Mouse (Mus musculus) G1E-ER4 (cell line): ENCODE measurements around the gene Fbxl12. TPM values are rescaled to one million over a fixed set of nuclear protein-coding genes. Genes with fewer than 3 reads are reported as not detected.

Experiments
- GATA1 ChIP-seq: IDR thresholded peaks from one replicate; pipeline ENCODE4 v1.8.0; 2012; ENCODE audit warnings: low read length, inconsistent platforms
- polyA plus RNA-seq: library from polyadenylated mRNA; stranded (reverse); fragments of >175 nt; gene quantifications from 2 replicates; pipeline ENCODE4 v1.2.3, GENCODE M21; 2012

Fbxl12 gene
- polyA plus RNA-seq, 1 experiment, result 9.1 TPM

- TF ChIP-seq GATA1, result no peak
Observed at GRCm38 (mm10) chr9:20663956-20664355, 19.4 kb upstream of the Fbxl12 start.

DNA sequence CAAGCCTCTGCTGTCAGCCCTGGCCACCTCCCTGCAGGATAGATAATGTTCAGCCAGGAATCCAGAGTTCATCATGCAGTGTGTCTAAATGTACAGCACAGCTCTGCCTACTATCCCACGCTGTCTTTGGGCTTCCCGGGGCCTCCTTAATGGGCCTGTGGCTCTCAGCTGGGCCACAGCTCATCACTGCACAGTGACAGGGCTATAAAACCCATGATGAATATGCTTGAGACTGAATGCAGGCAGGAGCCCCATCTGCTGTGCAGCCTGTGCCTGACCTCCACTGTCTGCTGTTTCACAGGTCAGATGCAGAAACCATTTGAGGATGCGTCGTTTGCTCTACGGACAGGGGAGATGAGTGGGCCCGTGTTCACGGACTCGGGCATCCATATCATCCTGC is 18.3 kb upstream of the Fbxl12 start:
- TF ChIP-seq GATA1, result no peak

GRCm38 (mm10) chr9:20662325-20662724 is 17.8 kb upstream of the Fbxl12 start:
- no peak for TF ChIP-seq GATA1

DNA sequence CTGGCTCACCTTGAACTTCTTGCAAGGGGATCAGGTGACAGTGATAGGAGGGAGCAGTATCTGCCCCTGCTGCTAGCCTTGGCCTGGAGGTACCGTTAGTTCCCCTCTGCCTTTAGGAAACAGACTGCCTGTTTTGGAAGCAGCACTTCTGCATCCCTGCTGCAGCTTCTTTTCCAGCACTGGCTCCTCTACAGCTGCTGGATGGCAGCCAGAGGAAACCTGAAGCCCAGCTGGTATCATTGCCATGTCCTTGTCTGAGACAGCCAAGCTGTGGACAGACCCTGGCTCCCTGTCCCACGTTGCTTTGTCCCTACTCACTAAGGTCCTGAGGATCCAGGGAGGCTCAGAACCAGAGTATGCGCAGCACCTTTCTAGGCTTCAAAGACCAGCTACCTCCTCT is 13.0 kb upstream of the Fbxl12 start:
- no peak for TF ChIP-seq GATA1

GRCm38 (mm10) chr9:20653859-20654258 is 9.3 kb upstream of the Fbxl12 start:
- TF ChIP-seq GATA1, result no peak

DNA sequence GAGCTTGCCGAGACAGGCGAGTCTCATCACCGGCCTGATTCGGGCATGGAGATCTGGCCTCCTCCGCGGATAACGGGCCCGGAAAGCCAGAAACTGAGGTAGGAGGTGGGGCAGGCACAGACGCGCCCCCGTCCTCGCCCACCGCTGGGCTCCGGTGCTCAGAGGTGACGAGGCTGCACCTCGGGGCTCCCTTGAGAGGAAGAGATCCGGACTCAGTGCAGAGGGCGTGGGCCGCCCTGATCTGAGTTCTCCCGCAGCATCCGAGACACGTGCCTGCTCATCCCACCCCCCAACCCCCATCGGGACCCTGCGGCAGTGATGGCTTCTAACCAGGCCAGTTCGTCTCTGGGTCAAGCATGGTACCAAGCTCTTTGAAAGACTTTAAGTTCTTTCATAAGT is 7.7 kb upstream of the Fbxl12 start:
- no peak for TF ChIP-seq GATA1

- TF ChIP-seq GATA1, result no peak
Observed at GRCm38 (mm10) chr9:20651602-20652259, 7.2 kb upstream of the Fbxl12 start, which contains the start of gene Pin1. TSS of gene Pin1 (plus strand) at chr9:20652095.

GRCm38 (mm10) chr9:20645121-20645520 is 554 bp upstream of the Fbxl12 start:
- TF ChIP-seq GATA1, result no peak

GRCm38 (mm10) chr9:20643781-20644180 is 786 bp downstream of the Fbxl12 start:
- TF ChIP-seq GATA1, result no peak

DNA sequence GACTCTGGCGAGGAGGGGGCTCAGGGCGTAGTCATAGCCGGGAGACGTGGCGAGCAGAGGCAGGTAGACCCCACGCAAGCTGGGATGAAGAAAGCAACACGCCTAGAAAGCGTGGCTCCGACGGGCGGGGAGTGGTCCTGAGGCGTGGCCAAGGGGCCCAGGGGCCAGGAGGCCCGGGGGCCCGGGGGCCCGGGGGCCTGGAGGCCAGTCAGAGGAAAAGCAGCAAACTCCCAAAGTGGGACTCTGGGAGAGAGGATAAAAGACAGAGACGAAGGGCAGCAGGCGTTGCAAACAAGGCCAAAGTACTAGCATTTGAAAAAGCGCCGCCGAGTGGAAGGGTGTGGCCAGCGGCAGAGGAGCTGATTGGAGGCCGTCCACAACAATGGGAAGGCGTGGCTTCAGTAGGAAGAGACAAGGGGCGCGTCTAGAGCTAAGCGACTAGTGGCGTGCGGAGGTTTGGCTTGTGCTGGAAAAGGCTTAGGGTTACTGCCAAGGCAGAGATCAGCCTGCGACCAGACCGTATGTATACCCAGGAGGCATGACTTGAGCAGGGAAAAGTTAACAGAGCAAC is 1.6 kb downstream of the Fbxl12 start:
- TF ChIP-seq GATA1, result no peak

DNA sequence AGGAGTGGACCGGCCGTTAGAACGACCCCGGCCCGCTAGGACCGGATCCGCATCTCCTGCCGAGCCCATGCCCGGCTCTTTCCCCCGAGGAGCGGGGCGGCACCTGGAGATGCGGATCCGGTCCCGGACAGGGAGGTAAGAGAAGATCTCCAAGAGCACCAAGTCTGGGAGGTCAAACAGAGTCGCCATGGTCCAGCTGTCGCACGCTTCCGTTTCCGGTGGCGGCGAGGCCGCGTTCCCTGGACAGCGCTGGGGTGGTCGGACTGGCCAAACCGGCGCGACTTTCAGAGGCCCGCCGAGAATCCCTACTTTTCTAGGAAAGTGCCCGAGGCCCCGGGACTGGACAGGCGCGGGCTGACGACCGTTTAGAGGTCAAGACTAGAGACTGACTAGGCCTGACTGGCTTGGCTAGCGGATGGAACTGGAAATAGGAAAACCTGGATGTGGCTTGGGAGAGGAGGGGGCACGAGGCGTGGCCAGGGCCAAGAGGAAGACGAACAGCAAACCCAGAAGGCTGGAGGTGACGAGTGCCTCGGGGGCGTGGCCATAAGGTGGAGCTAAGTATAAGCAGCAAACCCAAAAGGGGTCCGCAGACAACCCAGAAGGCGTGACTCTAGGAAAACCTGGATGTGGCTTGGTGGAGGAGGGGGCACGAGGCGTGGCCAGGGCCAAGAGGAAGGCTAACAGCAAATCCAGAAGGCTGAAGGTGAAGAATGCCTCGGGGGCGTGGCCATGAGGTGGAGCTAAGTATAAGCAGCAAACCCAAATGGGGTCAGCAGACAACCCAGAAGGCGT is 2.3 kb downstream of the Fbxl12 start, which contains the start of gene Ubl5:
Gene Ubl5 (plus strand): TSS at position 778 of the 795 bp plus-strand sequence.
- no peak for TF ChIP-seq GATA1

GRCm38 (mm10) chr9:20641501-20641900 is 3.1 kb downstream of the Fbxl12 start:
- TF ChIP-seq GATA1, result no peak

DNA sequence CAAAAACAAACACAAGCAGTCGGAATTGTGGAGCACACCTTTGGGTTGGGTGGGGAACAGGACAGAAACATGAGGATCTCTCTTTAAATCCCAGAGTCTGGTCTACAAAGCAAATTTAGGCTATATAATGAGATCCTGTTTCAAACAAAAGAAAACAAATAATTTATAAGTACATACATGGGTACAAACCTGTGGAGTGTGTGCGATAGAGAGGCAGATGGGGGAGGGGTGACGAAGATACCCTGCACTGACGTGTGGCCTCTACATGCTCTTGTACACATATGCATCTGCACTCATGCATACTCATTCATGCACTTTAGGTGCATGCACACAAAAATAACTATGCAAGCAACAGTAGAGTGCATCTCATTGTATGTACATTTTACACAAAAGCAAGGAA is 5.1 kb downstream of the Fbxl12 start:
- no peak for TF ChIP-seq GATA1

DNA sequence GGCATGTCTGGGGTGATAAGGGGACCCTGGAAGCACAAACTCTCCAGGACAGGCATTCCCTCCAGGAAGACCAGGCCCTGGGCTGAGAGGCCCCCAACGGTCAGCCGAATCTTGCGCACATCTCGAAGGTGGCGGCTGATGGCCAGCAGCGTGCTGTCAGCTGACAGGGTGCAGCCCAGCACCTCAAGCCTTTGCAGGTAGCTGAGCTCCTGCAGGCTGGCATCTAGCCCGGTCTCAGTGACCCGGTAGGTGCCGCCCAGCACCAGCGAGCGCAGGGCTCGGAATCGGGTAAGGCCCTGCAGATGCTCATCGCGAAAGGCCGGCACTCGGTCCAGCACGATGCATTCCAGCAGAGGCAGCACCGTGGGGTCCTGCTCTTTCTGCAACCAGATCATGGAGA is 6.0 kb downstream of the Fbxl12 start:
- TF ChIP-seq GATA1, result no peak

GRCm38 (mm10) chr9:20636790-20637189 is 7.8 kb downstream of the Fbxl12 start:
- no peak for TF ChIP-seq GATA1

- no peak for TF ChIP-seq GATA1
Observed at GRCm38 (mm10) chr9:20636256-20636655, 8.3 kb downstream of the Fbxl12 start.
